8 mouse cellular contexts compared by ENCODE assay signal in the genomic region with DNA sequence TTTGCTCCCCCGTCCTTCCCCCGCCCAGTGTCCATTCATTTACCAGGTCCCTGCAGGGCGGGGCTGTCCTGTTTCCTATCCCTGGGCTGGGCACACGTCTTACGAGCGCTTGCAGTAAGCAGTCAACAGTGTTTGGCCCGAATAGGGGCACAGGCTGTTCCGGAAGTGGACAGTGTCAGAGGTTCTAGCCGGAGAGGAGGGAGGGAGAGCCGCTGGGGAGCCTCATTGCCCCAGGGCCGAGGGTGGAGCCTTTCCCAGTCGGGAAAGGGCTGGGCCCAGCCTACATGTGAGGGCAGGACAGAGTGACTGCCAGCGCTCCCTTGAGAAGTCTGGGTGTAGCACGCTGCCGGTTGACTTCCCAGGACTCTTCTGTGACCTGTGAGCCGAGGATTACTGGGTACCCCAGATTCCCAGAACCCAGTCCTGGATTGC. TPM values are rescaled to one million over a fixed set of nuclear protein-coding genes. Genes with fewer than 3 reads are reported as not detected.
A peak's percentile ranks its signal among the peaks of the same experiment; 100 is the strongest.
DNase-seq lines count a peak whose midpoint lies in the region; ATAC-seq and TF ChIP-seq lines count a peak whose summit lies in the region.

A gene (plus strand): TSS at position 329 of the 432 bp plus-strand sequence.

- intact Hi-C loops in heart, adult 2 months (cut with DNase I): no loop called here

- H3K9ac ChIP-seq in heart, adult 2 months (ENCODE audit: low read depth, low read length): peak within 1 kb of the TSS; percentile 90
- peak within 1 kb of the TSS; percentile 83 for H3K9ac ChIP-seq in lung, embryonic 16.5 days (ENCODE audit: low read length)

- TF ChIP-seq CTCF in heart, adult 2 months (IDR thresholded peaks at IDR 0.05): no peak

- peak; percentile 100 for TF ChIP-seq EP300 in heart, adult 2 months (IDR thresholded peaks at IDR 0.05; ENCODE audit: insufficient read depth, low read depth, low read length)

- DNase-seq in right cerebral cortex, adult 18-20 months: peak; percentile 40
- no peak for DNase-seq in right cerebral cortex, adult 2 months (ENCODE audit: low spot score in 2 of 2)
- peak; percentile 54 for DNase-seq in embryo, embryonic 9.5 days (ENCODE audit: extremely low spot score)
- DNase-seq in heart, adult 2 months: peak; percentile 91 to 93
- DNase-seq in kidney, adult 8-10 months: peak; percentile 85 to 86
- peak; percentile 76 for DNase-seq in ovary, postnatal 36 days (ENCODE audit: low spot score)
- DNase-seq in cerebellum, postnatal 14 days: no peak

- WGBS in heart, adult 2 months: 15% methylated on average over 16 of the region's 16 CpGs
- WGBS in lung, embryonic 16.5 days: 3% methylated on average over 16 of the region's 16 CpGs

- peaks cover 9% of the 10 kb centered on the region for H3K4me1 ChIP-seq in heart, adult 2 months (ENCODE audit: control insufficient read depth, insufficient read depth, low read length)
- peaks cover 13% of the 10 kb centered on the region for H3K4me1 ChIP-seq in lung, embryonic 16.5 days (replicated peaks; ENCODE audit: control insufficient read depth, insufficient read depth, low read length)

- peak within 1 kb of the TSS; percentile 95 for H3K4me3 ChIP-seq in heart, adult 2 months
- H3K4me3 ChIP-seq in lung, embryonic 16.5 days (ENCODE audit: low read length): peak within 1 kb of the TSS; percentile 73

- H3K4me2 ChIP-seq in lung, embryonic 16.5 days (ENCODE audit: low read depth, low read length): peak within 1 kb of the TSS; percentile 100

- H3K27me3 ChIP-seq in heart, adult 2 months (ENCODE audit: control insufficient read depth, insufficient read depth, low read length): no peaks in the 10 kb centered on the region
- H3K27me3 ChIP-seq in lung, embryonic 16.5 days (ENCODE audit: control insufficient read depth, insufficient read depth, low read depth, low read length): peaks cover 15% of the 10 kb centered on the region

- no peaks in the 10 kb centered on the region for H3K36me3 ChIP-seq in heart, adult 2 months (ENCODE audit: control insufficient read depth, insufficient read depth, low read length)
- H3K36me3 ChIP-seq in lung, embryonic 16.5 days (ENCODE audit: control insufficient read depth, insufficient read depth, low read length): no peaks in the 10 kb centered on the region

- ATAC-seq in lung, embryonic 16.5 days (ENCODE audit: low read depth): peak; percentile 85

- H3K9me3 ChIP-seq in lung, embryonic 16.5 days (ENCODE audit: control insufficient read depth, low read length): no peaks in the 10 kb centered on the region

- H3K27ac ChIP-seq in heart, adult 2 months: peak within 1 kb of the TSS; percentile 99
- peak within 1 kb of the TSS; percentile 91 for H3K27ac ChIP-seq in lung, embryonic 16.5 days (ENCODE audit: low read length)

- no peaks in the 10 kb centered on the region for H3K79me2 ChIP-seq in heart, adult 2 months (replicated peaks; ENCODE audit: control insufficient read depth, insufficient read depth, low read length)

- peak; percentile 97 for TF ChIP-seq POLR2A in heart, adult 2 months (IDR thresholded peaks at IDR 0.05; ENCODE audit: insufficient read depth, low read depth, low read length)

RNA-seq across cellular contexts. Expression of the gene that starts here (rescaled TPM):
- total RNA-seq in heart, adult 2 months (2021): 10 to 100 TPM; 16.3 to 27.3 TPM
- polyA plus RNA-seq in heart, adult 2 months (2012; rRNA removed): 12.0 and 15.7 TPM in 2 replicates
- 4.2 and 4.3 TPM in 2 replicates for polyA plus RNA-seq in lung, embryonic 16.5 days (2015; fragmentation: Nextera tagmentation; extraction: Ambion mirVana)

Comparison
In these comparisons a context has a peak if more than half of its experiments do, and no peak if none do; other contexts are left out.
1. DNase-seq: peak in right cerebral cortex, adult 18-20 months (single experiment), embryo, embryonic 9.5 days (single experiment), heart, adult 2 months (2 of 2), kidney, adult 8-10 months (2 of 2) and ovary, postnatal 36 days (single experiment); none in right cerebral cortex, adult 2 months (0 of 2) and cerebellum, postnatal 14 days (0 of 2).